Mouse (Mus musculus) midbrain, embryonic 12.5 days (tissue): ENCODE measurements around the gene Thsd4. TPM values are rescaled to one million over a fixed set of nuclear protein-coding genes. Genes with fewer than 3 reads are reported as not detected.

Source experiments
- ATAC-seq: fragments of 200-750 bp; cut with Nextera tagmentation; 2 replicates; pipeline ENCODE4 v1.8.0; 2017; ENCODE audit warnings: low read depth, moderate TSS enrichment, moderate library complexity; ENCODE audit not compliant: low FRiP score
- H3K27ac ChIP-seq: fragments of 300-500 bp; sonication (generic); replicated peaks from 2 replicates; pipeline ENCODE4 v1.5.1; 2016; ENCODE audit warnings: mild to moderate bottlenecking
- H3K27me3 ChIP-seq: fragments of 300-500 bp; sonication (generic); 2 replicates; pipeline ENCODE4 v1.6.1; 2016; ENCODE audit warnings: mild to moderate bottlenecking
- H3K36me3 ChIP-seq: fragments of 300-500 bp; sonication (generic); 2 replicates; pipeline ENCODE4 v1.6.1; 2016
- H3K4me1 ChIP-seq: fragments of 300-500 bp; sonication (generic); 2 replicates; pipeline ENCODE4 v1.6.1; 2016
- H3K4me2 ChIP-seq: fragments of 300-500 bp; sonication (generic); replicated peaks from 2 replicates; pipeline ENCODE4 v1.6.1; 2016; ENCODE audit warnings: mild to moderate bottlenecking, moderate library complexity
- H3K4me3 ChIP-seq: fragments of 300-500 bp; sonication (generic); 2 replicates; pipeline ENCODE4 v1.5.1; 2016; ENCODE audit warnings: mild to moderate bottlenecking
- H3K9ac ChIP-seq: fragments of 300-500 bp; sonication (generic); replicated peaks from 2 replicates; pipeline ENCODE4 v1.6.1; 2016; ENCODE audit warnings: mild to moderate bottlenecking, moderate library complexity
- H3K9me3 ChIP-seq: fragments of 300-500 bp; sonication (generic); 2 replicates; pipeline ENCODE4 v1.6.1; 2016; ENCODE audit warnings: mild to moderate bottlenecking
- WGBS: fragments of 180-500 bp; shearing (Covaris S2); methylation state at CpG from one replicate; pipeline ENCODE4 v1.1.7; 2016; 5-methylcytosine and 5-hydroxymethylcytosine counted together
- polyA plus RNA-seq: library from polyadenylated mRNA; unstranded; fragments of >200 nt; fragmentation: Nextera tagmentation; extraction: Ambion mirVana; gene quantifications from 2 replicates; pipeline ENCODE4 v1.2.1, GENCODE M21; 2016

The Thsd4 gene
- polyA plus RNA-seq, 1 experiment from 2014 or later: 12.8 TPM

DNA sequence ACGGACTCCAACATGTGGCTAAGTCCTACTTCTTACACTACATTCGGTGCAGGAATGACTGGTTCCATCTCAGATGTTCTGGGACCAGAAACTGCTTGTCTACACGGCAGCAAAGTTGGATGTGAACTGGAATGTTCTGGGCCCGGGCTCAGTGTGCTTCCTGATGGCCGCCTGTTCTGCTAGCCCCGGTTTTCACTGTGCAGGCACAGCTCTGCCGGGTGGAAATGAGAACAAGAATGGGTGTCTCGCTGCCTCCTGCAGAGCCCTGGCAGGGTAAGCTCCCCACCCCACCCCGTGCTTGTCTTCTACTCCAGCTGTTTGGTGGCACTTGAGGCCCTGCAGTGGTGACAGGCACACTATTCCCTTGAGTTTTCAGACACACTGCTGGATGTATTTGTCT, 285.7 kb downstream of the Thsd4 start:
- no peak for ATAC-seq
- Histone ChIP-seq H3K27ac (no peak overlapping the region), H3K4me1 (peaks cover 14% of the 10 kb centered on the region), H3K27me3 (no peaks in the 10 kb centered on the region), H3K9ac (no peak overlapping the region), H3K9me3 (no peaks in the 10 kb centered on the region), H3K4me2 (no peak overlapping the region), H3K36me3 (no peaks in the 10 kb centered on the region), H3K4me3 (no peak overlapping the region)
- 77% methylated on average over 9 of the region's 9 CpGs for WGBS

GRCm38 (mm10) chr9:60234233-60235115, 287.4 kb downstream of the Thsd4 start:
- ATAC-seq: no peak
- H3K4me1 ChIP-seq: peaks cover 20% of the 10 kb centered on the region
- no peak overlapping the region for H3K4me3 ChIP-seq
- no peak overlapping the region for H3K27ac ChIP-seq
- H3K9ac ChIP-seq: no peak overlapping the region
- no peaks in the 10 kb centered on the region for H3K9me3 ChIP-seq
- H3K4me2 ChIP-seq: no peak overlapping the region
- 60% methylated on average over 8 of the region's 8 CpGs for WGBS
- H3K27me3 ChIP-seq: no peaks in the 10 kb centered on the region
- H3K36me3 ChIP-seq: no peaks in the 10 kb centered on the region

DNA sequence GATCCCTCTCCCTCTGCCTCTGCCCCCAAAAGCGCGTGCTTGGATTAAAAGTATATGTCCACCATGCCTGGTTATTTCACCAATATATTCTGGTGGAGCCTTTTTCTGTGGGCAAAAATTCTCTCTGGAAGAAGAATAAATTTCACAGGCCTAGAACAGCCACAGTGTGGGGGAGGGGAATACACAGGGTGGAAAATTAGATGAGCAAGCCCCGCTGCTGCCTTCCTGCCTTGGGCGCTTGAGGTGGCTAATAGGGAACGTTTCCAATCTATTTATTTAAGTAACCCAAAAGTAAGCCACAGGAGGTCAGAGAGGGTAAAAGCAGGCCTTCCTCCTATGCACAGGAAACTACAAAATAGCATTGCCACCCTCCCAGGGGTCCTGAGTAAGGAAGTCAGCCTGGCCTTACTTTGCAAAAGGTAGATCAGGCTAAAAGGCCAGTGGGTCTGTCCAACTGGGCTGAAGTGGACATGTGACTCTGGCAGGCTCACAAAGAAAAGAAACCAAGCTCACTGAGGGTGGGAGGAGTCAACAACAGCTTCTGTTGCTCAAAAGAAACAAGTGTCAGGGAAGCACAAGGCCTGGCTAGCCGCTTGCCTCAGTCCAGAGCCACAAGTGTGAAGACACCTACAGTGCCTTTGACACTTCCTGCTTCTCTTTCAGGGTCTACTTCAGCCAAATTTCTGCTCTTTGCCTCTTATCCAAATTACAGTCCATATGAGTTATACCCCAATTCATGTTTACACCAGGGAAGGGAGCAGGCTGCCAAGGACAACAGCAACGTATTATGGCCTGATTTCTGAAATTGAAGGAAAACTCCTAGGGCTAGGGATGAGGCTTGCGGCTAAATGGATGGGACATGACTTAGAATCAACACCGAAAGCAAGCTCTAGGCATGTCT, 289.6 kb downstream of the Thsd4 start:
- no peak for ATAC-seq
- H3K4me2 ChIP-seq: no peak overlapping the region
- no peaks in the 10 kb centered on the region for H3K27me3 ChIP-seq
- no peaks in the 10 kb centered on the region for H3K36me3 ChIP-seq
- H3K4me1 ChIP-seq: peaks cover 20% of the 10 kb centered on the region
- H3K9me3 ChIP-seq: no peaks in the 10 kb centered on the region
- no peak overlapping the region for H3K4me3 ChIP-seq
- H3K9ac ChIP-seq: no peak overlapping the region
- H3K27ac ChIP-seq: peak overlapping the region; percentile 46
- whole genome bisulfite sequencing: 60% methylated on average over 9 of the region's 9 CpGs

GRCm38 (mm10) chr9:60229496-60229895, 292.4 kb downstream of the Thsd4 start:
- no peaks in the 10 kb centered on the region for H3K9me3 ChIP-seq
- H3K36me3 ChIP-seq: no peaks in the 10 kb centered on the region
- H3K4me2 ChIP-seq: no peak overlapping the region
- no peak overlapping the region for H3K4me3 ChIP-seq
- ATAC-seq: no peak
- no peaks in the 10 kb centered on the region for H3K27me3 ChIP-seq
- H3K27ac ChIP-seq: no peak overlapping the region
- peaks cover 26% of the 10 kb centered on the region for H3K4me1 ChIP-seq
- no peak overlapping the region for H3K9ac ChIP-seq
- WGBS: 69% methylated on average over 4 of the region's 4 CpGs

GRCm38 (mm10) chr9:60227727-60228126, 294.1 kb downstream of the Thsd4 start:
- Histone ChIP-seq H3K9ac (no peak overlapping the region), H3K27ac (no peak overlapping the region), H3K27me3 (no peaks in the 10 kb centered on the region), H3K9me3 (no peaks in the 10 kb centered on the region), H3K4me2 (no peak overlapping the region), H3K36me3 (no peaks in the 10 kb centered on the region), H3K4me1 (peaks cover 39% of the 10 kb centered on the region), H3K4me3 (no peak overlapping the region)
- WGBS: 83% methylated on average over 7 of the region's 7 CpGs
- no peak for ATAC-seq

- no peak overlapping the region for H3K4me3 ChIP-seq
- peaks cover 29% of the 10 kb centered on the region for H3K4me1 ChIP-seq
- no peak overlapping the region for H3K27ac ChIP-seq
- 74% methylated on average over 4 of the region's 4 CpGs for WGBS
- H3K9me3 ChIP-seq: no peaks in the 10 kb centered on the region
- no peak overlapping the region for H3K9ac ChIP-seq
- H3K36me3 ChIP-seq: no peaks in the 10 kb centered on the region
- no peak for ATAC-seq
- no peaks in the 10 kb centered on the region for H3K27me3 ChIP-seq
- no peak overlapping the region for H3K4me2 ChIP-seq
Observed at GRCm38 (mm10) chr9:60226679-60227078, 295.2 kb downstream of the Thsd4 start.

DNA sequence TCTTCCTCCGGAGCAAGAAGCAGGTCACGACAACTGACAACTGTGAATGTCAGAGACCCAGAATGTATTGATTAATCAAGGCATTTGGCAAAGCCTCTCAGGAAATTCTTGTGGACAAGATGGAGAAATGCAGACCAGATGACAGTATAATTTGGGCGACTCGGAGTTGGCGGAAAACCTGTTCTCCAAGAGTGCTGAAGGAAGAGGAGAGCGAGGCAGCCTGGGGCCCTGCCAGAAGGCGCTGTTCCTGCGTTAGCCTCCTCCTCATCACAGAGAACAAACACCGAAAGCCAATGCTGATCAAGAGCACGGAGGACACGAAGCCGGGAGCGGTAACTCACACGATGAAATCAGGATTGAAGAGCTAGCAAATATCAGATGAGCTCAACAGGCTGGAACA, 295.7 kb downstream of the Thsd4 start:
- Histone ChIP-seq H3K27me3 (no peaks in the 10 kb centered on the region), H3K4me2 (no peak overlapping the region), H3K27ac (peak overlapping the region; percentile 46), H3K36me3 (no peaks in the 10 kb centered on the region), H3K4me3 (no peak overlapping the region), H3K9me3 (no peaks in the 10 kb centered on the region), H3K9ac (no peak overlapping the region), H3K4me1 (peaks cover 26% of the 10 kb centered on the region)
- 85% methylated on average over 14 of the region's 14 CpGs for WGBS
- ATAC-seq: no peak

DNA sequence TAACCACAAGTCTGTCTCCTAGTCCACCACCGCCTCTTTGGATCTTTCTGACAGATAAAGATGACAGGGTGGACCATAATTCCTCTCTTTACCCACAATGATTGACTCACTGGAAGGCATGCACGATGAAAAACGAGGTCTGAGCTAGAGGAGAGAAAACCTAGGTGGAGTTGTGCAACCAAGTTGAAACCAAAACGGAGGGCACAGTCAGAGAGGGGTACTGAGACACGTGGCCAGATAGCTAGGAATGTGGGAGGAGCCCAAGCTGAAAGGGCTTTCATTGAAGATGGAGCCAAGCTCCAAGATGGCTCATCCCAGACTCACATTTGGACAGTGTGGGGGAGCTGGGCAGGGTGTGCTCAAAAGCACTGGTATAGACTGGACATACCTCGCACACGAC, 296.4 kb downstream of the Thsd4 start:
- 85% methylated on average over 7 of the region's 7 CpGs for WGBS
- no peak overlapping the region for H3K4me3 ChIP-seq
- no peak overlapping the region for H3K27ac ChIP-seq
- H3K9me3 ChIP-seq: no peaks in the 10 kb centered on the region
- H3K4me2 ChIP-seq: no peak overlapping the region
- no peak overlapping the region for H3K9ac ChIP-seq
- H3K36me3 ChIP-seq: no peaks in the 10 kb centered on the region
- no peak for ATAC-seq
- H3K27me3 ChIP-seq: no peaks in the 10 kb centered on the region
- H3K4me1 ChIP-seq: peaks cover 21% of the 10 kb centered on the region

DNA sequence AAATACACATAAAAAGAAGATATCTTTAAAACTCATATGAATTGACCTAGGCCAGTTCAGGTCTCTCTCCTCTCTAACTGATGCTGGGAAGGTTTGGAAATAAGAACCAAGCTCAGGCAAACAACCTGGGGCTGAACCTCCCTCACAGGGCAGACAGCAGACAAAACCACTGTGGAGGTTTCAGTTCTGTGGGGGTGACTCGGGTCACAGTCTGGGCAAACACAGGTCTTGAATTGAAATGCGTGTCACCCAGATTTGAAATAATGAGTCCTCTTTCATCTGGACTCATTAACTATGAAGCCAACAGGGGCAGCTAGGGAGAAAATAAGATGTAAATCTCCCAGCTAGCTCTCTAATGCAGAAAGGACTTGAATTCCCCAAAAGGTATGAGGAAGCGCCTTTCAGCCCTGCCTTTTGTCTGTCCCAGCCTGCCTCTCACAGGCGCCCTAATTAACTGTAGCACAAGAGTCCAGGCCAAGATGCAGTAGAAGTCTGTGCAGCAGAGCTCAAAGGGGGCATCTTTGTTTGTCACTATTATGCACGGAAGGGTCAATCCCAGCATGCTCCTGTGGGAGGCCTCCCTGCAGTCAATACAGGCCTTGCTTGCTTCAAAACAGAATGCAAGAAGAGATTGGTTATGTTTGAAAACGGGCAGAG, 297.7 kb downstream of the Thsd4 start:
- ATAC-seq: peak; percentile 84
- Histone ChIP-seq H3K36me3 (no peaks in the 10 kb centered on the region), H3K9me3 (no peaks in the 10 kb centered on the region), H3K4me3 (no peak overlapping the region), H3K27me3 (no peaks in the 10 kb centered on the region), H3K4me2 (no peak overlapping the region), H3K27ac (peak overlapping the region; percentile 83), H3K9ac (no peak overlapping the region), H3K4me1 (peaks cover 19% of the 10 kb centered on the region)
- WGBS: 12% methylated on average over 6 of the region's 6 CpGs

- H3K4me2 ChIP-seq: no peak overlapping the region
- no peak overlapping the region for H3K9ac ChIP-seq
- H3K4me3 ChIP-seq: no peak overlapping the region
- no peak overlapping the region for H3K27ac ChIP-seq
- H3K36me3 ChIP-seq: no peaks in the 10 kb centered on the region
- no peaks in the 10 kb centered on the region for H3K27me3 ChIP-seq
- WGBS: 89% methylated on average over 2 of the region's 2 CpGs
- ATAC-seq: no peak
- H3K9me3 ChIP-seq: no peaks in the 10 kb centered on the region
- H3K4me1 ChIP-seq: peaks cover 19% of the 10 kb centered on the region
Observed at GRCm38 (mm10) chr9:60220431-60220830, 301.4 kb downstream of the Thsd4 start.

DNA sequence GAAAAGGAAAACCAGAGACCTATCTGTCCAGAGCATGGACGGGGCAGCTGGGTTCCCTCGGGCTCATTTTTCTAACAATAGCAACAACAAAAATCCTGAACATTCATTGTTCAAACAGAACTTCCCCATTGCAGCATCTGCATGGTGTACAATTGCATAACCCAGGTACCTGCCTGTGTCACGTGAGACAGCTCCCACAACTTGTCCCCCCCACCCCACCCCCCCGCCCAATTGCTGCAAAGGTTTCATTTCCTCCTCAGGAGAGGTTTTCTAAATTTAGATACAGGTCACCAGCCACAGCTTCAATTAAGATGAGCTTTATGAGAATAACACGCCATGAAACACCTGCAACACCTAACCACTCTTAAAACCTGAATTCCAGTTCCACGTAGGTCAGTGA, 303.4 kb downstream of the Thsd4 start:
- Histone ChIP-seq H3K4me1 (peaks cover 3% of the 10 kb centered on the region), H3K36me3 (no peaks in the 10 kb centered on the region), H3K27ac (no peak overlapping the region), H3K4me2 (no peak overlapping the region), H3K4me3 (no peak overlapping the region), H3K27me3 (no peaks in the 10 kb centered on the region), H3K9me3 (no peaks in the 10 kb centered on the region), H3K9ac (no peak overlapping the region)
- no peak for ATAC-seq
- WGBS: 91% methylated on average over 6 of the region's 6 CpGs

DNA sequence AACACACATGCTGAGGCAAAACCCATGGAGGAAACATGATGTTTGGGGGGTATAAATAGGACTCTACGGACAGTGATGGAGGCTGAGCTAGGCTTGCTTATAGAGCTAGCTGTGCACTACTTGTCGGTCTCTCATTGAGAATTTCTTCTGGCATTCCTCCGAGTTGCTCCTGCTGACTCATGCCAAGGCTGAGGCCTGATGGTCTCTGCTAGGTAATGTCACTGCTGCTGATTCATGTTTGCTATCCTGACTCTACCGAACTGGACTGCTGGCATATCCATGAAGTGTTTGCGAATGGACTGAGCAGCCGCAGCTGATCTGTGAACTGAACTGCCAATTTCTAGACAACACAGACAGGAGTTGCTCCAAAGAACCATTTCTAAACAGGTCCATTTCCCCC, 305.8 kb downstream of the Thsd4 start:
- 87% methylated on average over 6 of the region's 6 CpGs for WGBS
- Histone ChIP-seq H3K27me3 (no peaks in the 10 kb centered on the region), H3K9ac (no peak overlapping the region), H3K4me2 (no peak overlapping the region), H3K9me3 (no peaks in the 10 kb centered on the region), H3K4me3 (no peak overlapping the region), H3K27ac (no peak overlapping the region), H3K36me3 (no peaks in the 10 kb centered on the region), H3K4me1 (no peaks in the 10 kb centered on the region)
- no peak for ATAC-seq
